Mouse (Mus musculus) lung, postnatal 0 days (tissue): Measurements from ENCODE around the gene 5530401A14Rik. TPM values are rescaled to one million over a fixed set of nuclear protein-coding genes. Genes with fewer than 3 reads are reported as not detected.

Experiments used
- ATAC-seq: fragments of 200-750 bp; cut with Nextera tagmentation; 2 replicates; pipeline ENCODE4 v1.8.0; 2017; ENCODE audit warnings: moderate library complexity
- DNase-seq: peaks from one replicate; pipeline ENCODE4 v3.0.0-alpha.2; 2016; ENCODE audit warnings: low spot score
- H3K27ac ChIP-seq: fragments of 300-500 bp; sonication (generic); 2 replicates; pipeline ENCODE4 v1.5.1; 2014; ENCODE audit warnings: antibody characterized with exemption, mild to moderate bottlenecking, low read length, mixed read lengths
- H3K27me3 ChIP-seq: fragments of 300-500 bp; sonication (generic); replicated peaks from 2 replicates; pipeline ENCODE4 v1.6.1; 2014; ENCODE audit warnings: low read length, mixed read lengths; ENCODE audit not compliant: insufficient read depth
- H3K36me3 ChIP-seq: fragments of 300-500 bp; sonication (generic); 2 replicates; pipeline ENCODE4 v1.6.1; 2014; ENCODE audit warnings: low read length, mixed read lengths; ENCODE audit not compliant: insufficient read depth
- H3K4me1 ChIP-seq: fragments of 300-500 bp; sonication (generic); 2 replicates; pipeline ENCODE4 v1.6.1; 2014; ENCODE audit warnings: antibody characterized with exemption, low read depth, low read length, mixed read lengths; ENCODE audit not compliant: insufficient read depth
- H3K4me2 ChIP-seq: fragments of 300-500 bp; sonication (generic); replicated peaks from 2 replicates; pipeline ENCODE4 v1.6.1; 2014; ENCODE audit warnings: low read depth, mild to moderate bottlenecking, low read length, moderate library complexity, mixed read lengths
- H3K4me3 ChIP-seq: fragments of 300-500 bp; sonication (generic); 2 replicates; pipeline ENCODE4 v1.5.1; 2014; ENCODE audit warnings: low read depth, low read length
- H3K9ac ChIP-seq: fragments of 300-500 bp; sonication (generic); replicated peaks from 2 replicates; pipeline ENCODE4 v1.6.1; 2014; ENCODE audit warnings: low read depth, mild to moderate bottlenecking
- H3K9me3 ChIP-seq: fragments of 300-500 bp; sonication (generic); 2 replicates; pipeline ENCODE4 v1.6.1; 2016; ENCODE audit warnings: low read length, mixed read lengths
- CTCF ChIP-seq: IDR thresholded peaks from 2 replicates; pipeline ENCODE4 v1.5.1; 2016; ENCODE audit warnings: antibody characterized with exemption, mild to moderate bottlenecking
- EP300 ChIP-seq: IDR thresholded peaks from 2 replicates; pipeline ENCODE4 v1.6.1; 2016; ENCODE audit warnings: antibody characterized with exemption, mild to moderate bottlenecking, control low read depth
- WGBS: fragments of 180-500 bp; shearing (Covaris S2); extraction: QIAGEN DNeasy Blood & Tissue Kit; methylation state at CpG from one replicate; pipeline ENCODE4 v1.1.7; 2014; 5-methylcytosine and 5-hydroxymethylcytosine counted together
- polyA plus RNA-seq: library from polyadenylated mRNA; unstranded; fragments of >200 nt; fragmentation: Nextera tagmentation; extraction: Ambion mirVana; gene quantifications from 2 replicates; pipeline ENCODE4 v1.2.1, GENCODE M21; 2015

5530401A14Rik gene
- polyA plus RNA-seq, 1 experiment from 2014 or later = not detected

DNA sequence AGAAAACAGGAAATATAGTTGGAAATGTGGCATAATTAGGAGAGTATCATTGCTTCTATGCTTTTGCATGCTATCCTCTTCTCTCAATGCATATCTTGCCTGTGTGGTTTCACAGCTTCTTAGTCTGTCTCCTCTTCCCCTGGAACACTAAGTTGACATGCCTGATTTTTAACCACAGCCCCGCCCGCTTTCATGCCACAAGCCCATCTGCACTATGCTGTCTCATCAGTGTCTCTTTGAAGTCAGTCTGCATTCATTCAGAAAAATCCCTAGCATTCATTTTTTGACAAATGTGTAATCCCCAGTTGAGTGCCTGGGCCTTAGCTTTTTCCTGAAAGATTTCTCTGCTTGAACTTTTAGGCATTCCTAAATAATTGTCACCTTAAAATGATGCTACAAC lies 62.6 kb downstream of the 5530401A14Rik start:
- H3K4me2 ChIP-seq = no peak overlapping the region
- no peaks in the 10 kb centered on the region for H3K4me1 ChIP-seq
- no peak overlapping the region for H3K27ac ChIP-seq
- ATAC-seq (no peak), DNase-seq (no peak)
- no peak overlapping the region for H3K9ac ChIP-seq
- WGBS = 89% methylated on average over 2 of the region's 2 CpGs
- H3K4me3 ChIP-seq = no peak overlapping the region
- TF ChIP-seq EP300 = no peak
- TF ChIP-seq CTCF = no peak
- no peaks in the 10 kb centered on the region for H3K27me3 ChIP-seq
- no peaks in the 10 kb centered on the region for H3K9me3 ChIP-seq
- H3K36me3 ChIP-seq = no peaks in the 10 kb centered on the region

GRCm38 (mm10) chr11:81923626-81924025 lies 63.2 kb downstream of the 5530401A14Rik start:
- Histone ChIP-seq H3K36me3 (no peaks in the 10 kb centered on the region), H3K4me1 (no peaks in the 10 kb centered on the region), H3K27me3 (no peaks in the 10 kb centered on the region), H3K9ac (no peak overlapping the region), H3K27ac (no peak overlapping the region), H3K4me2 (no peak overlapping the region), H3K9me3 (no peaks in the 10 kb centered on the region), H3K4me3 (no peak overlapping the region)
- DNase-seq (no peak), ATAC-seq (no peak)
- 84% methylated on average over 4 of the region's 4 CpGs for WGBS
- TF ChIP-seq EP300 (no peak), CTCF (no peak)

- no peak for DNase-seq
- H3K36me3 ChIP-seq = no peaks in the 10 kb centered on the region
- TF ChIP-seq EP300 (no peak), CTCF (no peak)
Measured at GRCm38 (mm10) chr11:81926393-81926792, 65.9 kb downstream of the 5530401A14Rik start.

DNA sequence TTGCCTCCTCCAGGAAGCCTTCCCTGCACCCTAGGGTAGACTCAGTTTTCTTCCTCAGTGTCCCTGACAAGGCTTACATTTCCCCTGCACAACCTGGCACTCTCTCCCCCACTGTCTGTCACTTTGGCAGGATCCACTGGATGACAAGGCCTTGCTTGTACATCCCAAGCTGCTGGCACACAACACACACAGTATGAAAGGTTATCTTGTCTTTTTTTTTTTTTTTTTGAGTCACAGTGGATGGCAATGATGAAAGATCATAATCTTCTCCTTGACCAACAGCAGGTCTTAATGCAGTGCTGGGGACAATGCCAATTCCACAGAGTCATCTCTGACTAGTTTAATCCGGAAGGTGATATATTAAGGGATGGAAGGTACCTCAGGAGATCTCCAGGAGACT lies 77.0 kb downstream of the 5530401A14Rik start:
- ATAC-seq (no peak), DNase-seq (no peak)
- WGBS = 74% methylated on average over 1 of the region's 1 CpGs
- Histone ChIP-seq H3K9me3 (no peaks in the 10 kb centered on the region), H3K36me3 (no peaks in the 10 kb centered on the region), H3K27ac (no peak overlapping the region), H3K4me3 (no peak overlapping the region), H3K4me2 (no peak overlapping the region), H3K9ac (no peak overlapping the region), H3K27me3 (no peaks in the 10 kb centered on the region), H3K4me1 (no peaks in the 10 kb centered on the region)
- TF ChIP-seq CTCF (no peak), EP300 (no peak)

More at GRCm38 (mm10) chr11:81926393-81926792, 65.9 kb downstream of the 5530401A14Rik start:
- Histone ChIP-seq H3K4me1 (no peaks in the 10 kb centered on the region), H3K27me3 (no peaks in the 10 kb centered on the region), H3K27ac (no peak overlapping the region), H3K4me3 (no peak overlapping the region), H3K9ac (no peak overlapping the region), H3K4me2 (no peak overlapping the region), H3K9me3 (no peaks in the 10 kb centered on the region)
- no peak for ATAC-seq

- Histone ChIP-seq H3K4me2 (no peak overlapping the region), H3K27me3 (no peaks in the 10 kb centered on the region), H3K4me1 (no peaks in the 10 kb centered on the region), H3K9ac (no peak overlapping the region), H3K27ac (no peak overlapping the region), H3K36me3 (no peaks in the 10 kb centered on the region), H3K4me3 (no peak overlapping the region), H3K9me3 (no peaks in the 10 kb centered on the region)
- ATAC-seq = no peak
- DNase-seq = peak; percentile 21
- TF ChIP-seq EP300 = no peak
- peak; percentile 50 for TF ChIP-seq CTCF
- 7% methylated on average over 1 of the region's 1 CpGs for WGBS
Measured at GRCm38 (mm10) chr11:81940988-81941387, 80.5 kb downstream of the 5530401A14Rik start.

GRCm38 (mm10) chr11:81942167-81942566 lies 81.7 kb downstream of the 5530401A14Rik start:
- Histone ChIP-seq H3K4me3 (no peak overlapping the region), H3K9ac (no peak overlapping the region), H3K27me3 (no peaks in the 10 kb centered on the region), H3K27ac (no peak overlapping the region), H3K4me2 (no peak overlapping the region), H3K36me3 (no peaks in the 10 kb centered on the region), H3K4me1 (no peaks in the 10 kb centered on the region), H3K9me3 (no peaks in the 10 kb centered on the region)
- no peak for TF ChIP-seq EP300
- no peak for TF ChIP-seq CTCF
- ATAC-seq (no peak), DNase-seq (no peak)
- 63% methylated on average over 1 of the region's 1 CpGs for WGBS

Other genes with a start within 250 kb of the 5530401A14Rik start
- 0.05 and 0.06 TPM in 2 replicates for gene Asic2, start 107.8 kb downstream of the 5530401A14Rik start, polyA plus RNA-seq
- 3.4 and 12.1 TPM in 2 replicates for gene Ccl2, start 174.9 kb downstream of the 5530401A14Rik start, polyA plus RNA-seq
- gene Gm17268, start 177.9 kb downstream of the 5530401A14Rik start, polyA plus RNA-seq = not detected in 2 replicates
- gene Ccl7, start 185.0 kb downstream of the 5530401A14Rik start, polyA plus RNA-seq = 3.4 and 8.1 TPM in 2 replicates
- gene Ccl11, start 197.2 kb downstream of the 5530401A14Rik start, polyA plus RNA-seq = 26.6 and 31.3 TPM in 2 replicates
- gene Ccl12, start 241.2 kb downstream of the 5530401A14Rik start, polyA plus RNA-seq = 12.9 and 23.0 TPM in 2 replicates